Mouse (Mus musculus): Measurements from ENCODE around the gene Gm28043.
"Not testable (repeated sequence)": the region's sequence is repeated elsewhere in the genome, so short reads cannot be mapped to it uniquely, and the experiment has no call there.

The Gm28043 gene

DNA sequence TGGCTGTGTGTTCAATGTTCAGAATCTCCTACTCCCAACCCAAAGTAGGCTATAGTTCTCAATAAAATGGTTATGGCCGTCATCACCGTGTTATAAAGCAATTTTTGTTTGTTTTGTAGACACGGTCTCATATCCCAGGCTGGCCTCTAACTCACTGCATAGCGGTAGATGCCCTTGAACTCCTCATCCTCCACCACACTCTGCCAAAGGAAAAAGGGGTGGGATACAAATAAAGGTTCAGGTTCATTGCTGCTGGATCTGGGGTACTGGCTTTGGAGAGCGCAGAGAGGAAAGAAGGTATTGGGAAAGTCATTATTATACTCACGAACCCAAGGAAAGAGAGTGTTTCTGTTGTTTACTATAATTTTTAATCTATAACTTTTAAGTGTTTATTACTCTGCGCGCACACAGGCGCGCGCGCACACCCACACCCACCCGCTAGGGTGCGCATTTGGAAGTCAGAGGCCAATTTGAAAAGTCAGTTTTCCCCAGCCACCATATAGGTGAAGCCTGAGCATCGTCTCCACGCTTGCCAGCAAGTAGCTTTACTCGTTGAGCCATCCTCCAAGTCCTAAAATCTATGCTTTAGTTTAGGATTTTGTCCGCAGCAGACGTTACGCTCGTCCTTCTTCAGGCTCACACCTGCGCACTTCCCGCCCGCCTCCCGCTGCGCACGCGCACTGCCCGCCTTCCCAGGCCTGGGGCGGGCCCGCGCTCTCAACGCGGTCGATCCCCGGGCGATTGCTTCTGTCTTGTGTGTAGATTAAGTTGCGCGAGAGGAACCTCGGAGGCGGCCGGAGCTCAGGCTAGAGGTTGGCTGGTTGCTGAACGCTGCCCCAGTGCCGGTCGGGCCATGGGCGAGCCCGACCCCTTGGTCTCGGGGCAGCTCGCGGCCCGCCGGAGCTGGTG is at the start of gene Gm28043, which contains the start of gene Rnf8:
Gm28043 (plus strand) TSS at position 762 of the 909 bp plus-strand sequence.
Rnf8 (plus strand) TSS at position 676 of the 909 bp plus-strand sequence.
- DNase-seq, result peak; percentile 93 to 95

DNA sequence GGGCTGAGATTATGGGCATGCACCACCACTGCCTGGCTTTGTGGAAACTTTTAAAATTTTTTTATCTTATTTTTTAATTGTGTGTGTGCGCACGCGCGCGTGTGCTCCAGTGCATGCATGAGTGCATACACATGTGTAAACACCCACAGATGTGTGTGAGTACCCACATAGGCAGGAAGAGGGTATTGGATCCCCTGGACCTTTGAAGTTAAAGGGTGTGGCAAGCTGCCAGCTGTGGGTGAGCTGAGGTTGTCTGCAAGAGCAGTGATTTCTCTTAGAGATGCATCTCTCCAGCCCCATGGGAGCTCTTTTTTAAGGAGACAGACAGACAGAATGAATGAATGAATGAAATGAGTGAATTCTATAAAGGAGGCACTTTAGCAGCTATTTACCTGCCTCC is 49.2 kb upstream of the Gm28043 start:
- DNase-seq, result peak in 1 of 2 experiments; percentile 31

- DNase-seq, result no peak
These were observed 46.2 kb upstream of the Gm28043 start for GRCm38 (mm10) chr17:29568435-29568834.

- no peak for DNase-seq
These were observed 44.8 kb upstream of the Gm28043 start for GRCm38 (mm10) chr17:29569831-29570230.

DNA sequence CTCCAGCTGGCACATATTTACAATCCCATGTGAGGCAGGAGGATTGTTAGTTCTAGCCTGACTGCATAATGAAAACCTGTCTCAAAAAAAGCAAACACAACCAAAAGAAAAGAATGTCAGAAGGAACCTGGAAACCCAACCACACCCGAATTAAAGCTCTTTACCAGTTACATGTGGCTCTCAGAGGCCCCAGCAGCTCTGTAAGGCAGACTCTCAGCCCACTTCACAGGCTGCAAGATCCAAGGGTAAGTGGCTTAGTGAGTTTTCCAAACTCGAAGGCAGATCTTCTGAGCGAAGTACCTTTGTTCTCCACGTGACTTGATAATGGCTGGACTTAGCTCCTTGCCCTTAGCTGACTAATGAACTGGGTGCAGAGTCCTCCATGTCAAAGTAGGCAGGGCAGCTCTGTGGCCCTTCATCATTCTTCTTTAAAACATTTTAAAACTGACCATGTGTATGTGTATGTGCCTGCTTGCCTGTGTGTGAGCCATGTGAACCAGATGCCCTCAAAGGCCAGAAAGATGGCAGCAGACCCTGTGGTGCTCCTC is 35.0 kb upstream of the Gm28043 start:
- no peak for DNase-seq

- DNase-seq, result no peak
These were observed 31.1 kb upstream of the Gm28043 start for GRCm38 (mm10) chr17:29583569-29583968.

- DNase-seq, result peak; percentile 54 to 69
These were observed 30.4 kb upstream of the Gm28043 start for GRCm38 (mm10) chr17:29584306-29584705.

GRCm38 (mm10) chr17:29584737-29585136 is 29.9 kb upstream of the Gm28043 start:
- DNase-seq, result no peak

GRCm38 (mm10) chr17:29585446-29585845 is 29.2 kb upstream of the Gm28043 start:
- peak; percentile 49 to 63 for DNase-seq

DNA sequence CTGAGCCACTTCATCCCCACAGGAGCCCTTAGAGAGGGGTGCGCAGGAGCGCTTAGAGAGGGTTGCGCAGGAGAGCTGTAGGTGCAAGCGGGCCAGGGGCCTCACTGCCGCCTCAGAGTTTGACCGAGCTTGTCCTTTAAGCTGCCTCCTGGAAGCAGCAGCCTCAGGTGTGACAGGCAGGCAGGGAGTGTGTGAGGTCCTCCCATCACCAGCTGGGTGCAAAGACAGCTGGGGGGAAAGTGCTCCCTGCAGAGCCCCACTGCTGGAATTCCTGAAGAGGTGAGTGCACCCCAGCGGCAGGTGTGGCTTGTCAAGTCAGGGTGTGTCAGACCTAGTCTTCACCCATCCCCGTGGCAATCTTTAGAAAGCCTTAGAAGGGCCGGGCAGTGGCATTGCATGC is 27.8 kb upstream of the Gm28043 start:
- DNase-seq, result no peak

GRCm38 (mm10) chr17:29589221-29589898 is 25.3 kb upstream of the Gm28043 start:
- no peak for DNase-seq

- no peak for DNase-seq
These were observed 18.5 kb upstream of the Gm28043 start for GRCm38 (mm10) chr17:29595891-29596770.

DNA sequence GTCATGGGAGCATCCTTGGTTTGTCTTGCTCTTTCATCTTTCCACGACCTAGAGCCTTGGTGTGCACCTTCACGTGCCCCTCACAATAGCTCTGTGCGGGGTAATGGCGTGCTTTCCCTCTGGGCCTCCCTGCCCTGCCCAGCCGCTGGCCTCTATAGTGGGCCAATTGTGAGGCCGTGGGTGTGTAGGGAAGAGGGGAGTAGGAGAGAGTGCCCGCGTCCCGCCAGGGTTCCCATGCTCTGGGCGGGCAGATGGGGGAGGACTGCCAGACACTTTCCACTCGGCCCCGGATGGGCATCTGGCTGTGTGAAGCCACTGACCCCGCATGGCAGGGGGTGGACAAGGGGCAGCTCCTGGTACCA is 17.9 kb upstream of the Gm28043 start:
- no peak for DNase-seq

DNA sequence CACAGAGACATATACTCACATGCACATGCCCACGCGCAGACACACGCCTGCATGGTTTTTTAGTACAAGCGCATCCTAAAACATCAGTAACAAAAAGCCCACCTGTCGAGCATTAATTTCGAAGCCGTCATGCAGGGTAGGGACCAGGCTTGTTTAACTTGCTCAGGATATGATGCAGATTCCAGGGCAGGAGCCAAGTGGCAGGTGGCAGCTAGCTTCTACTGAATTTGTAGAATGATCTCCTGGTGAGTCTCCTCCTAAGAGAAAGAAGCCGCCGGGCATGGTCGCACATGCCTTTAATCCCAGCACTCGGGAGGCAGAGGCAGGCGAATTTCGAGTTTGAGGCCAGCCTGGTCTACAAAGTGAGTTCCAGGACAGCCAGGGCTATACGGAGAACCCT is 15.6 kb upstream of the Gm28043 start:
- no peak for DNase-seq

DNA sequence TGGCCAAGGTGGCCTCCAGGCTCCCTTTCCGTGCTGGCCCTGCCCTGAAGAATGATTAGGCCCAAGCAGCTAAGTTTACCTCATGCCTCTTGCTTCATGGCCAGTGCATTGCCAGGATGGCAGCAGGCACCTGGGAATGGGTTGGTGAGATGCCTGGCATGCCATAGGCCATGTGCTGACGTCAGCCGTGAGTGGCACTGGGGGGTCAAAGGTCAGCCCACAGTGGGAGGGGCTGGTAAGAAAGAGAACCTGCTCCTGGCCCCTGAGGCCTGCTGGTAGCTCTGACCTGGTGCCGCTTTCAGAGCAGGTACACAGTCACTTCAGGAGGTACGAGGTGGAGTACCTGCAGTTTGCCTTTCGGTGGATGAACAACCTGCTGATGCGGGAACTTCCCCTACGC is 15.1 kb upstream of the Gm28043 start:
- no peak for DNase-seq

GRCm38 (mm10) chr17:29601391-29601790 is 13.3 kb upstream of the Gm28043 start:
- no peak for DNase-seq

- peak; percentile 57 to 67 for DNase-seq
These were observed 11.4 kb upstream of the Gm28043 start for GRCm38 (mm10) chr17:29603283-29603682.

GRCm38 (mm10) chr17:29613453-29613852 is 1.2 kb upstream of the Gm28043 start:
- DNase-seq, result not testable (repeated sequence)

- no peak for DNase-seq
These were observed 412 bp downstream of the Gm28043 start for GRCm38 (mm10) chr17:29615024-29615551.

DNA sequence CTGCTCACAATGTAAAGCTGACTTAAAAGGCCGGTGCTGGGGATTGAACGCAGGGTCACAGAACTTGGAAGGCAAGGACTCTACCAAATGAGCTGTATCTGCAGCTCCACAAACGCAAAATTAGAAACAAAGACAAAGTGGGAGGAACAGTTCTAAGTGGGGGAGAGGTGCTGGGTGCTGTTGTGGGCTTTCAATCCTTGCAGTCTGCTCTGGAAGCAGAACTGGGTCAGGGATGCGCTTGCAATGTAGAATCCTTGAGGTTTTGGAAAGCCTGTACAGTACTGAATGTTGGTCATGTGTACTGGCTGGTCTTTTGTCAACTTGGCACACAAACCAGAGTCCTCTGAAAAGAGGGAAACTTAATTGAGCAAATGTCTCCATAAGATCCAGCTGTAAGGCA is 940 bp downstream of the Gm28043 start:
- DNase-seq, result no peak

- DNase-seq, result no peak
These were observed 4.6 kb downstream of the Gm28043 start for GRCm38 (mm10) chr17:29619231-29619630.

- no peak for DNase-seq
These were observed 8.8 kb downstream of the Gm28043 start for GRCm38 (mm10) chr17:29623488-29623887.

Data from thymus, postnatal 36 days (tissue).